Mouse (Mus musculus) liver, embryonic 13.5 days (tissue): ENCODE measurements around the gene Usp4. TPM values are rescaled to one million over a fixed set of nuclear protein-coding genes. Genes with fewer than 3 reads are reported as not detected.
A peak's percentile ranks its signal among the peaks of the same experiment; 100 is the strongest.
"Not testable (repeated sequence)": the region's sequence is repeated elsewhere in the genome, so short reads cannot be mapped to it uniquely, and the experiment has no call there.

ENCODE experiments used
- ATAC-seq: fragments of 200-750 bp; cut with Nextera tagmentation; 2 replicates; pipeline ENCODE4 v1.8.0; 2017; ENCODE audit warnings: low read depth, mild to moderate bottlenecking, moderate number of reproducible peaks, moderate library complexity
- DNase-seq: peaks from one replicate; pipeline ENCODE4 v3.0.0; 2022
- H3K27ac ChIP-seq: fragments of 300-500 bp; sonication (generic); 2 replicates; pipeline ENCODE4 v1.5.1; 2015; ENCODE audit warnings: moderate library complexity, mild to moderate bottlenecking, inconsistent platforms
- H3K27me3 ChIP-seq: fragments of 300-500 bp; sonication (generic); 2 replicates; pipeline ENCODE4 v1.6.1; 2015; ENCODE audit warnings: mild to moderate bottlenecking, inconsistent platforms
- H3K36me3 ChIP-seq: fragments of 300-500 bp; sonication (generic); 2 replicates; pipeline ENCODE4 v1.6.1; 2015; ENCODE audit warnings: mild to moderate bottlenecking, inconsistent platforms
- H3K4me1 ChIP-seq: fragments of 300-500 bp; sonication (generic); replicated peaks from 2 replicates; pipeline ENCODE4 v1.6.1; 2015; ENCODE audit warnings: inconsistent platforms
- H3K4me2 ChIP-seq: fragments of 300-500 bp; sonication (generic); 2 replicates; pipeline ENCODE4 v1.6.1; 2015; ENCODE audit warnings: inconsistent platforms, mild to moderate bottlenecking, moderate library complexity
- H3K4me3 ChIP-seq: fragments of 300-500 bp; sonication (generic); replicated peaks from 2 replicates; pipeline ENCODE4 v1.5.1; 2015; ENCODE audit warnings: mild to moderate bottlenecking, inconsistent platforms
- H3K9ac ChIP-seq: fragments of 300-500 bp; sonication (generic); 2 replicates; pipeline ENCODE4 v1.6.1; 2015; ENCODE audit warnings: mild to moderate bottlenecking, inconsistent platforms
- H3K9me3 ChIP-seq: fragments of 300-500 bp; sonication (generic); replicated peaks from 2 replicates; pipeline ENCODE4 v1.6.1; 2016; ENCODE audit warnings: inconsistent platforms
- WGBS: fragments of 180-500 bp; shearing (Covaris S2); methylation state at CpG from one replicate; pipeline ENCODE4 v1.1.7; 2015; ENCODE audit not compliant: insufficient replicate concordance; 5-methylcytosine and 5-hydroxymethylcytosine counted together
- polyA plus RNA-seq: library from polyadenylated mRNA; unstranded; fragments of >200 nt; fragmentation: Nextera tagmentation; extraction: Ambion mirVana; gene quantifications from 2 replicates; pipeline ENCODE4 v1.2.1, GENCODE M21; 2015

Gene Usp4
- polyA plus RNA-seq, 1 experiment from 2014 or later: 67.0 TPM

GRCm38 (mm10) chr9:108322054-108322453 lies 25.6 kb upstream of the Usp4 start:
- H3K27ac ChIP-seq, H3K9ac ChIP-seq, H3K4me3 ChIP-seq, ATAC-seq, H3K9me3 ChIP-seq, H3K27me3 ChIP-seq, H3K4me2 ChIP-seq, DNase-seq: not testable (repeated sequence)
- peaks cover 42% of the 10 kb centered on the region for H3K4me1 ChIP-seq
- 91% methylated on average over 7 of the region's 7 CpGs for WGBS
- peaks cover 70% of the 10 kb centered on the region for H3K36me3 ChIP-seq

GRCm38 (mm10) chr9:108324784-108325183 lies 22.9 kb upstream of the Usp4 start:
- 86% methylated on average over 1 of the region's 1 CpGs for WGBS
- Histone ChIP-seq H3K36me3 (peaks cover 79% of the 10 kb centered on the region), H3K4me3 (no peak overlapping the region), H3K27me3 (no peaks in the 10 kb centered on the region), H3K9ac (peak overlapping the region; percentile 3; the same call in 1 of the 2 replicates), H3K4me2 (no peak overlapping the region), H3K9me3 (no peaks in the 10 kb centered on the region), H3K27ac (peak overlapping the region; percentile 25; the same call in 1 of the 2 replicates), H3K4me1 (peaks cover 34% of the 10 kb centered on the region)
- ATAC-seq (no peak), DNase-seq (no peak)

DNA sequence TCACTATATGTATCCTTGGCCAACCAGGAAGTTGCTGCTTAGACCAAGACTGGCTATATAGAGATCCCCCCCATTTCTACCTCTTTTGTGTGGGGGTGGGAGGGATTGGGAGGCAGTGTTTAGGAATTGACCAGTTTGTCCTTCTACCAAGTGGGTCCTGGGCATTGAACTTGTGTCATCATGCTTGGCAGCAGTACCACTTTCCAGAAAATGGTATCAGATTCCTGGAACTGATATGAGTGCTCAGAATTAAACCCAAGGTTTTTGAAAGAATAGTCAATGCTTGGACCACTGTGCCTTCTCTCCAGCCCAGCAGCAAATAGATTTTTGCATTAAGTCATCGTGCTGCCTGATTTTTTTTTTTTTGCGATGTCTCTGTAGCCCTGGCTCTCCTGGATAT lies 21.8 kb upstream of the Usp4 start:
- H3K4me1 ChIP-seq: peaks cover 34% of the 10 kb centered on the region
- no peak overlapping the region for H3K4me2 ChIP-seq
- peaks cover 79% of the 10 kb centered on the region for H3K36me3 ChIP-seq
- no peaks in the 10 kb centered on the region for H3K27me3 ChIP-seq
- no peaks in the 10 kb centered on the region for H3K9me3 ChIP-seq
- no peak overlapping the region for H3K27ac ChIP-seq
- no peak overlapping the region for H3K9ac ChIP-seq
- ATAC-seq: no peak
- no peak for DNase-seq
- no peak overlapping the region for H3K4me3 ChIP-seq
- WGBS: 91% methylated on average over 2 of the region's 2 CpGs

GRCm38 (mm10) chr9:108337848-108338550 lies 9.7 kb upstream of the Usp4 start:
- Histone ChIP-seq H3K9me3 (no peaks in the 10 kb centered on the region), H3K4me3 (peak overlapping the region; percentile 92), H3K4me1 (peaks cover 44% of the 10 kb centered on the region), H3K27ac (peak overlapping the region; percentile 100), H3K36me3 (peaks cover 68% of the 10 kb centered on the region), H3K9ac (peak overlapping the region; percentile 80), H3K4me2 (peak overlapping the region; percentile 76), H3K27me3 (no peaks in the 10 kb centered on the region)
- ATAC-seq: no peak
- no peak for DNase-seq
- 46% methylated on average over 10 of the region's 10 CpGs for WGBS

DNA sequence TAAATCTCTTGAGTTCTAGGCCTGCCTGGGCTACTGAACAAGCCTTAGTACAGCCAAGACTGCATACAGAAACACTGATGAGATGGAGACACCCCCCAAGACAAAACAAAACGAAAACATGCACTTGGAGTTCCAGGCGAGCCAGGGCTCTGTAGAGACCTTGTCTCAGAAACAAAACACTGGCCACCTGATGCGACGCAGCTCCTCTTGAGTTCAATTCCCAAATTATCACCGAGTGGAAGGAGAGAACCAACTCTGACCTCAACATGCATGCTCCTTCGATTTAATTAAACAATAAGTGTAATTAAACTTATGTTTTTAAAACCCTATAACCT lies 9.1 kb upstream of the Usp4 start:
- 19% methylated on average over 6 of the region's 6 CpGs for WGBS
- peak overlapping the region; percentile 80 for H3K9ac ChIP-seq
- H3K4me1 ChIP-seq: peaks cover 50% of the 10 kb centered on the region
- H3K4me3 ChIP-seq: peak overlapping the region; percentile 92
- H3K27me3 ChIP-seq: no peaks in the 10 kb centered on the region
- ATAC-seq (no peak), DNase-seq (no peak)
- H3K9me3 ChIP-seq: no peaks in the 10 kb centered on the region
- peak overlapping the region; percentile 76 for H3K4me2 ChIP-seq
- H3K27ac ChIP-seq: peak overlapping the region; percentile 100
- H3K36me3 ChIP-seq: peaks cover 63% of the 10 kb centered on the region

GRCm38 (mm10) chr9:108338886-108339781 lies 8.5 kb upstream of the Usp4 start, which contains the start of gene Gpx1:
Gene Gpx1 (plus strand): TSS chr9:108338903.
- H3K9ac ChIP-seq: peak within 1 kb of the TSS; percentile 99
- peaks cover 56% of the 10 kb centered on the region for H3K36me3 ChIP-seq
- peak; percentile 92 for ATAC-seq

DNA sequence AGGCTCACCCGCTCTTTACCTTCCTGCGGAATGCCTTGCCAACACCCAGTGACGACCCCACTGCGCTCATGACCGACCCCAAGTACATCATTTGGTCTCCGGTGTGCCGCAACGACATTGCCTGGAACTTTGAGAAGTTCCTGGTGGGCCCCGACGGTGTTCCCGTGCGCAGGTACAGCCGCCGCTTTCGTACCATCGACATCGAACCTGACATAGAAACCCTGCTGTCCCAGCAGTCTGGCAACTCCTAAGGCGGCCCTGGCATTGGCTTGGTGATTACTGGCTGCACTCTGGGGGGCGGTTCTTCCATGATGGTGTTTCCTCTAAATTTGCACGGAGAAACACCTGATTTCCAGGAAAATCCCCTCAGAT lies 7.8 kb upstream of the Usp4 start:
- no peaks in the 10 kb centered on the region for H3K9me3 ChIP-seq
- 1% methylated on average over 20 of the region's 20 CpGs for WGBS
- H3K4me1 ChIP-seq: peaks cover 63% of the 10 kb centered on the region
- H3K4me2 ChIP-seq: peak overlapping the region; percentile 76
- H3K36me3 ChIP-seq: peaks cover 49% of the 10 kb centered on the region
- peak overlapping the region; percentile 100 for H3K27ac ChIP-seq
- peak overlapping the region; percentile 99 for H3K9ac ChIP-seq
- H3K27me3 ChIP-seq: no peaks in the 10 kb centered on the region
- ATAC-seq (no peak), DNase-seq (peak; percentile 44)
- H3K4me3 ChIP-seq: peak overlapping the region; percentile 92

More at GRCm38 (mm10) chr9:108338886-108339781, 8.5 kb upstream of the Usp4 start, which contains the start of gene Gpx1:
- Histone ChIP-seq H3K27me3 (no peaks in the 10 kb centered on the region), H3K4me3 (peak within 1 kb of the TSS; percentile 92), H3K27ac (peak within 1 kb of the TSS; percentile 100), H3K4me2 (peak within 1 kb of the TSS; percentile 76), H3K9me3 (no peaks in the 10 kb centered on the region), H3K4me1 (peaks cover 56% of the 10 kb centered on the region)
- WGBS: under 1% methylated on average over 49 of the region's 49 CpGs
- peak; percentile 97 for DNase-seq

DNA sequence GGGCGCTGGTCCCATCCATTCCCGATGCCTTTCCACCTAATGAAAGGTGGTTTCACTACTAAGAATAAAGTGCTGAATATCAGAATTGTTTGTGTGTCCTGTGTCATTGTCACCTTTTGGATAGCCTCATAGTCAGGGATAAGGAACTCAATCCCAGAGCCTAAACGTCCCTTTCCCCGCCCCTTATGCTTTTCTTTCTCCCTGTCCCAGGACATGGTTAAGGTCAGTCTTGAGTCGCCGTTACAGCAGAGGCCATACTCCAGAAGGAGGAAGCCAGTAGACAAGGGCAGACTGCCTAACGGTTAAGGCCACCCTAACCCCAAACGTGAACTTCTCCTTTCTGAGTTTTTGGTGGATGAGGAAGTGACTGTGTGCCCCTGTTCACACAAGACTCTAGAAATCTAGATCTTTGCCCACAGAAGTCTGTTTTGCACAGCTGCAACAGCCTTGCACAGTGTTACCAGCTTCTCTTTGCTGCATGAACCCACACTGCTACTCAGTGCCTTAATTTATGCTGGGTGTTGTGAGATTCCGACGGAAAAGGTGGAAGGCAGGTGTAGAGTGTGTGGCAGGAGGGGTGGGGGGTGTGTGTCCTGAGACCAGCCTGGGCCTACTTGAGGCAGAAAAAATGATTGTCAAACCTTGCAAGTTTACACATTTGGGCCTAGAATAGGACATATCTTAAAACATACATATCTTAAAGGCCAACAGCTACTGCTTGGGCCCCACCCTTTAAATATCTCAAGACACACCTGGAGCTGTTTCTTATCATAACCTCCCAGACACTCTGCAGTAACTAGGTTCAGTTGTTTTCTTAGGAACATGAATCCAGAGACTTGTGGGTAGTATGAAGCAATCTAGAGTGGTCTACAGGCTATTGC lies 7.2 kb upstream of the Usp4 start:
- ATAC-seq (peak; percentile 66), DNase-seq (peak; percentile 81)
- Histone ChIP-seq H3K27me3 (no peaks in the 10 kb centered on the region), H3K27ac (peak overlapping the region; percentile 100), H3K36me3 (peaks cover 43% of the 10 kb centered on the region), H3K9me3 (no peaks in the 10 kb centered on the region), H3K9ac (peak overlapping the region; percentile 99), H3K4me1 (peaks cover 69% of the 10 kb centered on the region), H3K4me2 (peak overlapping the region; percentile 76), H3K4me3 (peak overlapping the region; percentile 92)
- 7% methylated on average over 10 of the region's 10 CpGs for WGBS

GRCm38 (mm10) chr9:108341139-108341475 lies 6.5 kb upstream of the Usp4 start:
- H3K4me2 ChIP-seq: peak overlapping the region; percentile 76
- H3K4me1 ChIP-seq: peaks cover 73% of the 10 kb centered on the region
- no peaks in the 10 kb centered on the region for H3K9me3 ChIP-seq
- no peak for DNase-seq
- peak overlapping the region; percentile 100 for H3K27ac ChIP-seq
- H3K9ac ChIP-seq: peak overlapping the region; percentile 80
- no peaks in the 10 kb centered on the region for H3K27me3 ChIP-seq
- 39% methylated on average over 5 of the region's 5 CpGs for WGBS
- peaks cover 37% of the 10 kb centered on the region for H3K36me3 ChIP-seq
- no peak for ATAC-seq
- H3K4me3 ChIP-seq: peak overlapping the region; percentile 92

- Histone ChIP-seq H3K4me2 (peak overlapping the region; percentile 76), H3K27me3 (no peaks in the 10 kb centered on the region), H3K9ac (peak overlapping the region; percentile 80), H3K36me3 (peaks cover 34% of the 10 kb centered on the region), H3K4me3 (peak overlapping the region; percentile 92), H3K9me3 (no peaks in the 10 kb centered on the region), H3K27ac (peak overlapping the region; percentile 100), H3K4me1 (peaks cover 78% of the 10 kb centered on the region)
- DNase-seq (no peak), ATAC-seq (no peak)
Observed at GRCm38 (mm10) chr9:108341801-108342200, 5.9 kb upstream of the Usp4 start.
